Mouse (Mus musculus): ENCODE data around the gene Eml3. TPM values are rescaled to one million over a fixed set of nuclear protein-coding genes. Genes with fewer than 3 reads are reported as not detected.
A peak's percentile ranks its signal among the peaks of the same experiment; 100 is the strongest.

Gene Eml3
- polyA plus RNA-seq, 1 experiment from 2014 or later = 19.0 TPM

DNA sequence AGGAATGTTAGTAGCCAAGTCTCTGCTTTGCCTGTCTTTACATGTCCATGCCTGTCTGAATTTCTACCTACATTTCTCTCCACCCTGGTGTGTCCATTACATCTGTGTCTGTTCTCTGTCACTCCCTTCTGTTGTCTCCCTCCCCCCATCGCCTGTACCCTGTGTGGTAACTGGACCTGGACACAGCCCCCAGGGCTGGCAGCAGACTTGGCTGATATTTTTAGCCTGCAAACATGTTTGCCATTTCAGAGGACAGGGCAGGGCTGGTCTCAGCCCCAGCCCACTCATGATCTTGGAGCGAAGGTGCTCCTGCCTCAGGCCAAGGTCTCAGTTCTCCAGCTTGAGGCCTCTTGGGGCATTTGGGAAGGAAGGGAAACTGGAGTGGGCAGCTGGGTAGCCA lies 58.5 kb downstream of the Eml3 start:
- no peaks in the 10 kb centered on the region for H3K9me3 ChIP-seq (ENCODE audit: low read depth, low read length)
- no peak overlapping the region for H3K4me3 ChIP-seq (ENCODE audit: low read depth, low read length)
- H3K36me3 ChIP-seq (ENCODE audit: insufficient read depth) = no peaks in the 10 kb centered on the region
- no peak overlapping the region for H3K9ac ChIP-seq
- no peak overlapping the region; the same call in 1 of the 2 replicates for H3K4me2 ChIP-seq
- DNase-seq (no peak), ATAC-seq (ENCODE audit: insufficient read depth) (no peak)
- TF ChIP-seq CTCF (IDR thresholded peaks at IDR 0.05; ENCODE audit: low read depth) = no peak
- H3K27ac ChIP-seq (ENCODE audit: low read depth) = no peak overlapping the region
- H3K27me3 ChIP-seq (ENCODE audit: insufficient read depth, low read length) = no peaks in the 10 kb centered on the region; the same call in 1 of the 2 replicates
- peaks cover 44% of the 10 kb centered on the region for H3K4me1 ChIP-seq (ENCODE audit: insufficient read depth)
- WGBS = 43% methylated on average over 2 of the region's 2 CpGs

DNA sequence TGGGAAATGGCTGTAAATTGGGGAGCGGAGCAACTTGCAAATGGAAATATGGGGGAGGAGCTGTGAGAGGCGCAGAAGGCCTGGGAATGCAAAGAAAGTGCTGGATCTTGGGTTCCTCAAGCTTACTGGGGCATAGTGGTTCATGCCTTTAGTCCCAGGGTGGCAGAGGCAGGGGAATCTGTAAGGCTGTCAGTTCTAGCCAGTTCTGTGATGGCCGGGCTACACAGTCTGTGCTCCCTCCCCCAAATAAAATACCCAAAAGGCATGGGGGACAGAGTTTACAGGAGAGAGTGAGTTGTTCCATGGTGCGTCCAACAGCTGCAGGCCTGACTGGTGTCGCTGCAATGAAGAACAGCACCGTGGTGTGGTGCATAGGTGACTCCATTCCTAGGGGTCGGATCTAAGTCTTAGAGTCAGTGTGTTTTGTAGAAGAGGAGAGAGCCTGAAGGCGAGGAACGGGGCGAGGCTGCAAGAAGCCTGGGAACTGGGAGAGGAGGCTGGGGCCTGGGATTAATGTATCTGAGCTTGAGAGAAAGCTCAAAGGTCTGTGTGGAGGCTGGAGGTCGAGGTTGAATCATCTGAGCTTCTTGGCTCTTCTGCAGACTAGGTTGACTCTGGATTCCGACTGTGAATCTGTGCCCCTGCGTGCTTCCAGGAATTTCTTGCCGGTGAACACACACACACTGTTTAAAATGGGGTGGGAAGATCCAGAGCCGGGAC lies 59.2 kb downstream of the Eml3 start:
- H3K4me2 ChIP-seq = peak overlapping the region; percentile 87
- TF ChIP-seq CTCF (IDR thresholded peaks at IDR 0.05; ENCODE audit: low read depth) = no peak
- H3K36me3 ChIP-seq (ENCODE audit: insufficient read depth) = no peaks in the 10 kb centered on the region
- DNase-seq = no peak
- peak overlapping the region; percentile 91 for H3K27ac ChIP-seq (ENCODE audit: low read depth)
- 23% methylated on average over 15 of the region's 15 CpGs for WGBS
- H3K9ac ChIP-seq = peak overlapping the region; percentile 80
- peak overlapping the region; percentile 73 for H3K4me3 ChIP-seq (ENCODE audit: low read depth, low read length)
- no peaks in the 10 kb centered on the region for H3K9me3 ChIP-seq (ENCODE audit: low read depth, low read length)
- H3K27me3 ChIP-seq (ENCODE audit: insufficient read depth, low read length) = no peaks in the 10 kb centered on the region; the same call in 1 of the 2 replicates
- no peak for ATAC-seq (ENCODE audit: insufficient read depth)
- H3K4me1 ChIP-seq (ENCODE audit: insufficient read depth) = peaks cover 44% of the 10 kb centered on the region

DNA sequence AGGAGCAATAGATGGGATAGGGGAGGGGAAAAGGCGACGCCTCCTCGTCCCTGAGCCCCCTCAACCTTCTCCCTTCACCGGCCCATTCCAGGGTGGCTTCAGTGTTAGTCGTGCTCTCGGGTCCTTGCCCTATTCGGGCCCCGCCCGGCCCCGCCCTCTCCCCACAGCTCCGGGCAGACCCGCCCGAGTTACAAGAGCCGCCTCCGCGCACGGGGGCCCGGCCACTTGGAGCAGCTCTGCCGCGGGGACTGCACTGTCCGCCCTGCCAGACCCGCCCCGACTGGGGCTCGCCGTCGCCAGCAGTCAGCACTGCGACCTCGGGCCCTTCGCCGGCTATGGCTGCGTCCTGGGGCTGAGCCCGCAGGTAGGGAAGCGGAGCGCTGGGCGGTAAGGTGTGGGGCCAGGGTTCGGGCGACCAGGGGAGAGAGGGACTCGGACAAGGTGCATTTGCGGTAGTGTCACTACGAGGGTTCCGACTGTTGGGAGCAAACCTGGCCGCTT lies 59.8 kb downstream of the Eml3 start, which contains the start of gene Ahnak:
Gene Ahnak, plus strand, starts transcription at position 219 of the 501 bp plus-strand sequence.
- peak within 1 kb of the TSS; percentile 87 for H3K4me2 ChIP-seq
- TF ChIP-seq CTCF (IDR thresholded peaks at IDR 0.05; ENCODE audit: low read depth) = no peak
- peak; percentile 78 for DNase-seq
- peak within 1 kb of the TSS; percentile 91 for H3K27ac ChIP-seq (ENCODE audit: low read depth)
- H3K36me3 ChIP-seq (ENCODE audit: insufficient read depth) = no peaks in the 10 kb centered on the region
- H3K9ac ChIP-seq = peak within 1 kb of the TSS; percentile 80
- H3K4me3 ChIP-seq (ENCODE audit: low read depth, low read length) = peak within 1 kb of the TSS; percentile 73
- no peaks in the 10 kb centered on the region; the same call in 1 of the 2 replicates for H3K27me3 ChIP-seq (ENCODE audit: insufficient read depth, low read length)
- WGBS = under 1% methylated on average over 42 of the region's 42 CpGs
- ATAC-seq (ENCODE audit: insufficient read depth) = peak; percentile 59
- no peaks in the 10 kb centered on the region for H3K9me3 ChIP-seq (ENCODE audit: low read depth, low read length)
- H3K4me1 ChIP-seq (ENCODE audit: insufficient read depth) = peaks cover 39% of the 10 kb centered on the region

DNA sequence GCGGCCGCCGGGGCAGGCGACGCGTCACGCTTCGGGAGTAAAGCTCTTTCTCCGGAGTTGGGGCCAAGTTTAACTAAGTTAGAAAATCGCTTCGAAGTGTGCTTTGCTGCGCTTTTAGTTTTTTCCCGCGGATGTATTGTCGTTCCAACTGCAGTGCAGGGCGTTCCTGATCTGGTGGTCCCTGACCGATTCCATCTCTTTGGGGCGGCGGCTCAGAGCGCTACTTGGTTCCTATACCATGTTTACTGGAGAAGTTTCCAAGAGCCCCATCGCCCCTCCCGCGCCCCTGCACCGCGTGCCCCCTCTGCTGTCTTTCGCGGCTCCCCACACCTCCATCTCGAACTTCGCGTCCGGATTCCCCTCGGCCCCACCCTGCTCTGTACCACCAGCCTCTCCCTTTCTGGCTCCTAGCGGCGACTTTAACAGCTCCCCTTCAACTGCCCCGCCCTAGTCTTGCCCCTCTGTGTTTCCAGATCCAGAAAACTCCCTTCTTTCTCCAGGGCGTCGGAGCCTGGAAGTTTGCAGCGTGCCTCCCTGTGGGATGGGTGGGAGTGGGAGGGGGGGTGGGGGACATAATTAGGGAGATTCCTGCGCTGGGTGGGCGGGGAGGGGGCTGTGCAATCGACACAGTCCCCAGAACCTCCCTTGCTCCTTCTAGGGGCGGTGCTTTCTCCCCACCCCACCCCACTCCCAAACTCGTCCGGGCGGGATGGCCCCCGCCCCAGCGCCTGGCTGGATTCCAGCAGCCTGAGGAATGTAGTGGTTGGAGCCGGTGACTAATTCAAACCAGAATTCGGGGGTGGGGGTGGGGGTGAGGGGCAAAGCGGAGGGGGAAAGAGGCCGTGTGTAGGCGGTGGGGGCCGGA lies 60.4 kb downstream of the Eml3 start:
- Histone ChIP-seq H3K36me3 (ENCODE audit: insufficient read depth) (no peaks in the 10 kb centered on the region), H3K4me1 (ENCODE audit: insufficient read depth) (peaks cover 32% of the 10 kb centered on the region), H3K27ac (ENCODE audit: low read depth) (peak overlapping the region; percentile 91), H3K9ac (peak overlapping the region; percentile 80), H3K27me3 (ENCODE audit: insufficient read depth, low read length) (no peaks in the 10 kb centered on the region; the same call in 1 of the 2 replicates), H3K9me3 (ENCODE audit: low read depth, low read length) (no peaks in the 10 kb centered on the region), H3K4me2 (peak overlapping the region; percentile 87), H3K4me3 (ENCODE audit: low read depth, low read length) (peak overlapping the region; percentile 73)
- peak; percentile 95 for DNase-seq
- ATAC-seq (ENCODE audit: insufficient read depth) = peak; percentile 77
- under 1% methylated on average over 50 of the region's 53 CpGs for WGBS
- TF ChIP-seq CTCF (IDR thresholded peaks at IDR 0.05; ENCODE audit: low read depth) = peak; percentile 37; the same call in 1 of the 2 replicates

DNA sequence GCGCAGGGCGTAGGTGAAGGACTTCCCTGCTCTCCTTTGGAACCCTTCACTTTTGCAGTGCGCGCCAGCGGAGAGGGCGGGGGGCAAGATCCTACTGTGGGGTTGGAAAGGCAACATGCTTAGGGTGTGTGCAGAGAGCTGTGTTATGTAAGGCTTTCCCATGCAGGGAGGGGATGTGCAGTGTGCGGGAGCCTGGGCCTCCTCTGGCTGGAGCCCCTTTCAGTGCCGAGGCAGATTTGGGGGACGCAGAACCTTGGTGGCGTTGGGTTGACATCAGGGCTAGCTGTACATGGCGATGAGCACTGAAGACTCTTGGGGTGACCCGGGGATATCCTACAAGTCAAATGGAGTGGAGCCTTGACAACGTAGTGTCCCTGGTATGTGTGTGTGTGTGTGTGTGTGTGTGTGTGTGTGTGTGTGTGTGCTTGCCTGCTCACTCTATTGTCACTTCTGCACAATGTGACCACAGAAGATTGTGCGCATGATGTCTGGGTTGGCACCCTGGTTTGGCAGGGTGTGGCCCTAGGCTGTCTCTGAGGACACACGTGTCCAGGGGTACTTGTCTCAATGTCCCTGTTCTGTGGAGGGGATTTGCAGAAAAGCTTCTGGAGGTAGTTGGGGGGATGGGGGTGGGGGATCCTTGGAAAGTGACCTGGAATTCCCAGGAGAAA lies 61.2 kb downstream of the Eml3 start:
- no peak for DNase-seq
- H3K9me3 ChIP-seq (ENCODE audit: low read depth, low read length) = no peaks in the 10 kb centered on the region
- H3K4me2 ChIP-seq = peak overlapping the region; percentile 87
- peaks cover 31% of the 10 kb centered on the region for H3K4me1 ChIP-seq (ENCODE audit: insufficient read depth)
- 13% methylated on average over 15 of the region's 15 CpGs for WGBS
- peak overlapping the region; percentile 91 for H3K27ac ChIP-seq (ENCODE audit: low read depth)
- H3K9ac ChIP-seq = peak overlapping the region; percentile 80
- peak; percentile 75 for ATAC-seq (ENCODE audit: insufficient read depth)
- H3K36me3 ChIP-seq (ENCODE audit: insufficient read depth) = no peaks in the 10 kb centered on the region
- no peak for TF ChIP-seq CTCF (IDR thresholded peaks at IDR 0.05; ENCODE audit: low read depth)
- H3K4me3 ChIP-seq (ENCODE audit: low read depth, low read length) = peak overlapping the region; percentile 73
- H3K27me3 ChIP-seq (ENCODE audit: insufficient read depth, low read length) = no peaks in the 10 kb centered on the region; the same call in 1 of the 2 replicates

Small RNA genes lying within 50 kb of the gene (microRNA-seq; reads per million reads assigned to microRNA genes)
- not detected for gene Mir5136 (ENCODE audit: borderline number of aligned reads)

Other genes starting within 250 kb of the Eml3 start
- 85.0 and 89.1 TPM in 2 replicates for gene Slc3a2, start 206.2 kb upstream of the Eml3 start, polyA plus RNA-seq (2014; fragmentation: Nextera tagmentation; extraction: Ambion mirVana)
- gene Wdr74, start 193.7 kb upstream of the Eml3 start, polyA plus RNA-seq (2014; fragmentation: Nextera tagmentation; extraction: Ambion mirVana) = 83.4 and 88.0 TPM in 2 replicates
- 1.2 and 2.3 TPM in 2 replicates for gene 1700092M07Rik, start 188.8 kb upstream of the Eml3 start, polyA plus RNA-seq (2014; fragmentation: Nextera tagmentation; extraction: Ambion mirVana)
- 122 and 126 TPM in 2 replicates for gene Stx5a, start 188.1 kb upstream of the Eml3 start, polyA plus RNA-seq (2014; fragmentation: Nextera tagmentation; extraction: Ambion mirVana)
- gene Nxf1, start 172.5 kb upstream of the Eml3 start, polyA plus RNA-seq (2014; fragmentation: Nextera tagmentation; extraction: Ambion mirVana) = 195 and 197 TPM in 2 replicates
- 166 and 207 TPM in 2 replicates for gene Tmem223, start 158.6 kb upstream of the Eml3 start, polyA plus RNA-seq (2014; fragmentation: Nextera tagmentation; extraction: Ambion mirVana)
- gene Tmem179b, start 155.1 kb upstream of the Eml3 start, polyA plus RNA-seq (2014; fragmentation: Nextera tagmentation; extraction: Ambion mirVana) = 67.7 and 72.3 TPM in 2 replicates
- gene Taf6l, start 143.1 kb upstream of the Eml3 start, polyA plus RNA-seq (2014; fragmentation: Nextera tagmentation; extraction: Ambion mirVana) = 21.5 and 24.7 TPM in 2 replicates
- gene Polr2g, start 131.0 kb upstream of the Eml3 start, polyA plus RNA-seq (2014; fragmentation: Nextera tagmentation; extraction: Ambion mirVana) = 162 and 163 TPM in 2 replicates
- gene Zbtb3, start 127.0 kb upstream of the Eml3 start, polyA plus RNA-seq (2014; fragmentation: Nextera tagmentation; extraction: Ambion mirVana) = 6.1 and 6.6 TPM in 2 replicates
- 53.7 and 55.7 TPM in 2 replicates for gene Ttc9c, start 110.2 kb upstream of the Eml3 start, polyA plus RNA-seq (2014; fragmentation: Nextera tagmentation; extraction: Ambion mirVana)
- 7.9 and 8.3 TPM in 2 replicates for gene Hnrnpul2, start 109.5 kb upstream of the Eml3 start, polyA plus RNA-seq (2014; fragmentation: Nextera tagmentation; extraction: Ambion mirVana)
- not detected in 2 replicates for gene AC129217.1, start 99.8 kb upstream of the Eml3 start, polyA plus RNA-seq (2014; fragmentation: Nextera tagmentation; extraction: Ambion mirVana)
- 38.4 and 42.5 TPM in 2 replicates for gene Bscl2, start 92.1 kb upstream of the Eml3 start, polyA plus RNA-seq (2014; fragmentation: Nextera tagmentation; extraction: Ambion mirVana)
- 1.2 and 2.1 TPM in 2 replicates for gene Gng3, start 90.4 kb upstream of the Eml3 start, polyA plus RNA-seq (2014; fragmentation: Nextera tagmentation; extraction: Ambion mirVana)
- gene Lrrn4cl, start 78.8 kb upstream of the Eml3 start, polyA plus RNA-seq (2014; fragmentation: Nextera tagmentation; extraction: Ambion mirVana) = 0.83 and 0.96 TPM in 2 replicates
- gene Ubxn1, start 58.1 kb upstream of the Eml3 start, polyA plus RNA-seq (2014; fragmentation: Nextera tagmentation; extraction: Ambion mirVana) = 149 and 152 TPM in 2 replicates
- 51.9 and 53.9 TPM in 2 replicates for gene Uqcc3, start 48.6 kb upstream of the Eml3 start, polyA plus RNA-seq (2014; fragmentation: Nextera tagmentation; extraction: Ambion mirVana)
- gene Lbhd1, start 45.8 kb upstream of the Eml3 start, polyA plus RNA-seq (2014; fragmentation: Nextera tagmentation; extraction: Ambion mirVana) = 72.1 and 78.8 TPM in 2 replicates
- not detected in 2 replicates for gene Gm49403, start 45.6 kb upstream of the Eml3 start, polyA plus RNA-seq (2014; fragmentation: Nextera tagmentation; extraction: Ambion mirVana)
- gene 1810009A15Rik, start 40.7 kb upstream of the Eml3 start, polyA plus RNA-seq (2014; fragmentation: Nextera tagmentation; extraction: Ambion mirVana) = 92.0 and 93.3 TPM in 2 replicates
- gene Gm49416, start 40.6 kb upstream of the Eml3 start, polyA plus RNA-seq (2014; fragmentation: Nextera tagmentation; extraction: Ambion mirVana) = 0.37 TPM in 1 of 2 replicates, not detected in the other
- gene Ints5, start 36.5 kb upstream of the Eml3 start, polyA plus RNA-seq (2014; fragmentation: Nextera tagmentation; extraction: Ambion mirVana) = 43.1 and 46.5 TPM in 2 replicates
- 112 and 121 TPM in 2 replicates for gene Ganab, start 31.5 kb upstream of the Eml3 start, polyA plus RNA-seq (2014; fragmentation: Nextera tagmentation; extraction: Ambion mirVana)
- 34.5 and 37.8 TPM in 2 replicates for gene B3gat3, start 9.2 kb upstream of the Eml3 start, polyA plus RNA-seq (2014; fragmentation: Nextera tagmentation; extraction: Ambion mirVana)
- gene Rom1, start 196 bp upstream of the Eml3 start, polyA plus RNA-seq (2014; fragmentation: Nextera tagmentation; extraction: Ambion mirVana) = 0.73 and 1.3 TPM in 2 replicates
- gene Mta2, start 12.3 kb downstream of the Eml3 start, polyA plus RNA-seq (2014; fragmentation: Nextera tagmentation; extraction: Ambion mirVana) = 44.0 and 52.1 TPM in 2 replicates
- 27.4 and 28.4 TPM in 2 replicates for gene Tut1, start 24.3 kb downstream of the Eml3 start, polyA plus RNA-seq (2014; fragmentation: Nextera tagmentation; extraction: Ambion mirVana)
- 480 and 516 TPM in 2 replicates for gene Eef1g, start 37.5 kb downstream of the Eml3 start, polyA plus RNA-seq (2014; fragmentation: Nextera tagmentation; extraction: Ambion mirVana)
- gene Ahnak, start 59.7 kb downstream of the Eml3 start, polyA plus RNA-seq (2014; fragmentation: Nextera tagmentation; extraction: Ambion mirVana) = 14.9 and 15.8 TPM in 2 replicates
- gene Scgb1a1, start 158.4 kb downstream of the Eml3 start, polyA plus RNA-seq (2014; fragmentation: Nextera tagmentation; extraction: Ambion mirVana) = not detected in 2 replicates
- gene Asrgl1, start 206.1 kb downstream of the Eml3 start, polyA plus RNA-seq (2014; fragmentation: Nextera tagmentation; extraction: Ambion mirVana) = 13.9 and 15.0 TPM in 2 replicates

Measured in lung, embryonic 14.5 days (tissue).